Mouse (Mus musculus): Measurements from ENCODE around the gene Eif4e1b.

DNA sequence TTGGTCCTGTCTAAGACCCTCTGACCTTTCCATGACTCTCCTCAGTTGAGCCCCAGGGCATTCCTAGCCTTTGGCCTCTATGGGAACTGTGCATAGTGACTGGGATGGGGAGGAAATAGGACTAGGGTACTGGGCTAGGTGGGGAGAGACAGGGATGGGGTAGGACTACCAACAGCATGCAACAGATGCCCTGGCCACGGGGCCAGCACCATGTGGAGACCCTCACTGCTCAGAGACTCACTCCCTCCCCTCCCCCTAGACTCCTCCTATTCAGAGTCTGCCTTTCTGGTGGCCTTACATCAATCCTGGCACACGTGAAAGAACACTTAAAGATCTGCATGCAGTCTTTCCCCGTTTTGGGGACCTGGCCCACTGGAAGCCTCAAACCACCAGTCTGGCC lies 46.9 kb upstream of the Eif4e1b start:
- TF ChIP-seq CTCF (IDR thresholded peaks at IDR 0.05), result no peak
- no peak for TF ChIP-seq EP300 (IDR thresholded peaks at IDR 0.05)
